ENCODE assay signal across 8 mouse cellular contexts in the genomic region with DNA sequence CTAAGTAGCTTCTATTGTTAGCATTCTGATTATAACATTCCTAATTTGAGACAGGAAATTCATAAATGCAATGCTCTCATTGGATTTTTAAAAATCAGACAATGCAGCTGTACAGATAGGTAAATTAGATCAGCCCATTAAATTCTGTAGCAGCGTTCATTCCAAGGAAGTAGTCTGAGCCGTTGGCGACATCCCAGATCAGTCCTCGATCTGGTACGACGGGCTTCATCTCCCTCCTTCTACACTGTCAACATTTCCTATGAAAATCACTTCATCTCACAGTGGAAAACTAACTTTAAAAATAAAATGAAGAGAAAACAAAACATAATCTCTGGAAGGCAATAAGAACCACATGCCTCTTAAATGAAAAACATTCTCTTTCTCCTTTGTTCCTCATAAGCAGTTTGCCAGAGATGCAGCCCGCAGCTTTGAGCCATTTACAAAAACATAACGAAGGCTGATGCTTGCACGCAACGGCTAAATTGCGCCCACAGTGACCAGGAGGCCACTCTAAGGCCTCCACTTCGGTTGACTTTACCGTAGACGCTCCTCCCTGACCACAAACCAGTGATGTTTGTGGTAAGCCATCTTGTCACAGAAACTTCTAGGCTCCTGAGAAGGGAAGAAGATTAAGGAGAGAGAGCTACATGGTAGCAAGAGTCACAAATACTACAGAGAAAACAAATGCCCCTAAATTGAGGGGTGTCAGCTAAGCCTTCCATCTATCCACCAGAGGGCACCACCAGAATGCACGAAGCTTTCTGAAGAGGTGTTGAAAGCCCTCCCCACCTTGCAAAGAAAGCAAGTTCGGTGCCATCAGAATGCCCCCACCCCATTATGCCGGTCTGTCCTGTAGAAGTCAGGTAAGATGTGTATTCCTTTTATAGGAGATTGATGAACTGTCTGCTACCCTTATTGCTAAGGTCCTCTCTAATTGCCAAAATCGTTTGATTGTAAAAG.
DNase-seq lines count a peak whose midpoint lies in the region; TF ChIP-seq lines count a peak whose summit lies in the region.
"Had no signal": no experiment of that assay in that cellular context is flagged by ENCODE, and none has a peak within 500 bp of the region (broad histone marks: within the 10 kb centered on the region; RNA-seq: fewer than 3 reads in every experiment).

No protein-coding gene starts in this region.

- intact Hi-C loops in left cerebral cortex, adult 2 months (cut with DNase I): loop anchor here (1.0 kb wide), 2 partner anchors 71 to 94 kb away; no protein-coding TSS in a partner anchor
- intact Hi-C loops in heart, postnatal 36 days (cut with DNase I): loop anchor here (1.0 to 2.0 kb wide), 2 partner anchors 36 to 71 kb away; no protein-coding TSS in a partner anchor

- peak; percentile 39 to 45 for DNase-seq in left cerebral cortex, adult 2 months (ENCODE audit: extremely low spot score in 1 of 2, low spot score in 2 of 2)
- no peak for DNase-seq in left cerebral cortex, adult 11 months (ENCODE audit: low spot score)
- peak; percentile 45 for DNase-seq in R1 (ENCODE audit: low read depth, low spot score)
- DNase-seq in heart, postnatal 36 days: peak; percentile 43 to 57
- DNase-seq in lung, postnatal 10 days: peak; percentile 67
- DNase-seq in splenic B cell, adult 2 months (ENCODE audit: low read depth, low spot score): peak; percentile 62

- H3K36me3 ChIP-seq in splenic B cell, adult 2 months (ENCODE audit: control insufficient read depth, insufficient read depth, low read length, poor library complexity, severe bottlenecking): no peaks in the 10 kb centered on the region
- H3K36me3 ChIP-seq: lung, embryonic 15.5 days had no signal

- no peaks in the 10 kb centered on the region for H3K4me1 ChIP-seq in cortical plate, adult 2 months (ENCODE audit: control insufficient read depth, insufficient read depth, low read length)

- no peak overlapping the region for H3K27ac ChIP-seq in left cerebral cortex, adult 2 months
- no peak overlapping the region for H3K27ac ChIP-seq in cortical plate, adult 2 months (ENCODE audit: insufficient read depth, low read length)

- no peak overlapping the region for H3K4me3 ChIP-seq in left cerebral cortex, adult 2 months
- no peak overlapping the region for H3K4me3 ChIP-seq in cortical plate, adult 2 months (ENCODE audit: insufficient read depth, low read length)
- H3K4me3 ChIP-seq: lung, embryonic 15.5 days had no signal

- no peak for TF ChIP-seq POLR2A in cortical plate, adult 2 months (IDR thresholded peaks at IDR 0.05; ENCODE audit: extremely low read depth, insufficient read depth, low read length)

- peak; percentile 76 for TF ChIP-seq CTCF in left cerebral cortex, adult 2 months (IDR thresholded peaks at IDR 0.05)
- peak; percentile 70 for TF ChIP-seq CTCF in cortical plate, adult 2 months (IDR thresholded peaks at IDR 0.05; ENCODE audit: extremely low read depth, insufficient read depth, low read length)

- no peaks in the 10 kb centered on the region for H3K27me3 ChIP-seq in splenic B cell, adult 2 months (ENCODE audit: control insufficient read depth, insufficient read depth, low read length, poor library complexity, severe bottlenecking)
- H3K27me3 ChIP-seq: lung, embryonic 15.5 days had no signal
